ENCODE assay signal across 21 mouse cellular contexts in the genomic region with DNA sequence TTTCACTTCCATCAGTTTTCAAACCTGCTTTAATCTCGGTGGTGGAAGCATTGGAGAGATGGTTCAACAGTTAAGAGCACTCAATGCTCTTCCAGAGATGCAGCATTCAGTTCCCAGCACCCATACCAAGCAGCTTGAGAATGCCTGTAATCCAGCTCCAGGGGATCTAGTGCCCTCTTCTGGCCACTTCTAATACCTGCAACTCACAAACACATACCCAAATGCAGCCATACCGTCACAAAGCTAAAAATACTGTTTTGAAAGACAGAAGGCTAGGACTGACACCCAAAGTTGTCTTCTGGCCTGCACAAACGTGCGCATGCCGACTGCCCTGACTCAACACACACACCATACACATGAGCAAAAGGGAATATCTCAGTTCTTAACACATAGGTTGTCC.
DNase-seq lines count a peak whose midpoint lies in the region; ATAC-seq and TF ChIP-seq lines count a peak whose summit lies in the region.
"Had no signal": no experiment of that assay in that cellular context is flagged by ENCODE, and none has a peak within 500 bp of the region (broad histone marks: within the 10 kb centered on the region; RNA-seq: fewer than 3 reads in every experiment).

No protein-coding gene starts in this region.

- peaks cover 3% of the 10 kb centered on the region; the same call in 1 of the 2 replicates for H3K9me3 ChIP-seq in forebrain, postnatal 0 days (ENCODE audit: low read length)
- H3K9me3 ChIP-seq in forebrain, embryonic 12.5 days = no peaks in the 10 kb centered on the region
- no peaks in the 10 kb centered on the region for H3K9me3 ChIP-seq in liver, embryonic 14.5 days (ENCODE audit: control insufficient read depth, low read length)
- no peaks in the 10 kb centered on the region for H3K9me3 ChIP-seq in liver, postnatal 0 days (ENCODE audit: low read length)
- no peaks in the 10 kb centered on the region for H3K9me3 ChIP-seq in limb, embryonic 10.5 days (replicated peaks)
- H3K9me3 ChIP-seq: embryonic facial prominence, embryonic 12.5 days; heart, embryonic 15.5 days; hindbrain, embryonic 10.5 days; liver, embryonic 15.5 days; midbrain, embryonic 10.5 days had no signal

- no peaks in the 10 kb centered on the region for H3K4me1 ChIP-seq in forebrain, postnatal 0 days (ENCODE audit: insufficient read depth)
- no peaks in the 10 kb centered on the region for H3K4me1 ChIP-seq in forebrain, embryonic 12.5 days
- no peaks in the 10 kb centered on the region for H3K4me1 ChIP-seq in liver, embryonic 14.5 days (replicated peaks; ENCODE audit: control insufficient read depth in 2 of 2, insufficient read depth in 2 of 2, low read length in 1 of 2)
- no peaks in the 10 kb centered on the region for H3K4me1 ChIP-seq in liver, postnatal 0 days (ENCODE audit: insufficient read depth)
- peaks cover 4% of the 10 kb centered on the region; the same call in 1 of the 2 replicates for H3K4me1 ChIP-seq in limb, embryonic 10.5 days
- H3K4me1 ChIP-seq: heart, embryonic 15.5 days; hindbrain, embryonic 10.5 days; liver, embryonic 15.5 days; midbrain, embryonic 10.5 days had no signal

- H3K27me3 ChIP-seq in forebrain, postnatal 0 days (ENCODE audit: insufficient read depth, low read length) = no peaks in the 10 kb centered on the region
- H3K27me3 ChIP-seq in forebrain, embryonic 12.5 days = no peaks in the 10 kb centered on the region
- H3K27me3 ChIP-seq in liver, embryonic 14.5 days (ENCODE audit: control insufficient read depth, insufficient read depth, low read length) = no peaks in the 10 kb centered on the region
- H3K27me3 ChIP-seq in liver, postnatal 0 days (ENCODE audit: insufficient read depth, low read length) = no peaks in the 10 kb centered on the region
- H3K27me3 ChIP-seq in limb, embryonic 10.5 days (ENCODE audit: low read depth, poor library complexity, severe bottlenecking) = no peaks in the 10 kb centered on the region
- H3K27me3 ChIP-seq: embryonic facial prominence, embryonic 12.5 days; heart, embryonic 15.5 days; limb, embryonic 13.5 days; liver, embryonic 15.5 days had no signal

- no peak overlapping the region for H3K4me2 ChIP-seq in forebrain, postnatal 0 days (ENCODE audit: low read depth)
- H3K4me2 ChIP-seq in forebrain, embryonic 12.5 days = no peak overlapping the region
- no peak overlapping the region for H3K4me2 ChIP-seq in liver, embryonic 14.5 days (ENCODE audit: low read depth)
- no peak overlapping the region for H3K4me2 ChIP-seq in liver, postnatal 0 days (ENCODE audit: low read depth, low read length)
- H3K4me2 ChIP-seq: embryonic facial prominence, embryonic 12.5 days; heart, embryonic 15.5 days; limb, embryonic 13.5 days; liver, embryonic 15.5 days had no signal

- TF ChIP-seq CTCF in forebrain, postnatal 0 days (IDR thresholded peaks at IDR 0.05; ENCODE audit: low read depth) = peak; percentile 19
- 0 out of 2 replicates have a peak, but pooled peaks have one; percentile 18 for TF ChIP-seq CTCF in liver, embryonic 14.5 days (IDR thresholded peaks at IDR 0.05; ENCODE audit: low read depth)
- TF ChIP-seq CTCF in liver, postnatal 0 days (IDR thresholded peaks at IDR 0.05; ENCODE audit: low read depth) = no peak; the same call in 1 of the 2 replicates

- H3K36me3 ChIP-seq in forebrain, postnatal 0 days (ENCODE audit: insufficient read depth) = no peaks in the 10 kb centered on the region
- no peaks in the 10 kb centered on the region for H3K36me3 ChIP-seq in forebrain, embryonic 12.5 days (replicated peaks)
- H3K36me3 ChIP-seq in liver, embryonic 14.5 days (replicated peaks; ENCODE audit: control insufficient read depth, insufficient read depth, low read depth) = no peaks in the 10 kb centered on the region
- no peaks in the 10 kb centered on the region for H3K36me3 ChIP-seq in liver, postnatal 0 days (replicated peaks; ENCODE audit: insufficient read depth, low read length)
- no peaks in the 10 kb centered on the region for H3K36me3 ChIP-seq in limb, embryonic 10.5 days
- H3K36me3 ChIP-seq: embryonic facial prominence, embryonic 12.5 days; heart, embryonic 15.5 days; hindbrain, embryonic 10.5 days; limb, embryonic 13.5 days; liver, embryonic 15.5 days; midbrain, embryonic 10.5 days had no signal

- no peak overlapping the region for H3K4me3 ChIP-seq in forebrain, postnatal 0 days (ENCODE audit: low read depth, low read length)
- no peak overlapping the region for H3K4me3 ChIP-seq in forebrain, embryonic 12.5 days (replicated peaks)
- no peak overlapping the region for H3K4me3 ChIP-seq in liver, embryonic 14.5 days (ENCODE audit: insufficient read depth in 1 of 2, low read depth in 2 of 2, low read length in 2 of 2)
- H3K4me3 ChIP-seq in liver, postnatal 0 days (ENCODE audit: low read depth, low read length) = no peak overlapping the region
- H3K4me3 ChIP-seq in limb, embryonic 10.5 days = no peak overlapping the region
- H3K4me3 ChIP-seq: embryonic facial prominence, embryonic 12.5 days; heart, embryonic 15.5 days; hindbrain, embryonic 10.5 days; limb, embryonic 13.5 days; liver, embryonic 15.5 days; midbrain, embryonic 10.5 days had no signal

- H3K27ac ChIP-seq in forebrain, postnatal 0 days (ENCODE audit: low read depth, low read length) = no peak overlapping the region
- no peak overlapping the region for H3K27ac ChIP-seq in forebrain, embryonic 12.5 days
- H3K27ac ChIP-seq in liver, embryonic 14.5 days = no peak overlapping the region
- H3K27ac ChIP-seq in liver, postnatal 0 days (ENCODE audit: low read depth) = no peak overlapping the region
- no peak overlapping the region for H3K27ac ChIP-seq in limb, embryonic 10.5 days
- H3K27ac ChIP-seq: embryonic facial prominence, embryonic 12.5 days; heart, embryonic 15.5 days; hindbrain, embryonic 10.5 days; limb, embryonic 13.5 days; liver, embryonic 15.5 days; midbrain, embryonic 10.5 days had no signal

- WGBS in forebrain, postnatal 0 days = 96% methylated on average over 5 of the region's 5 CpGs
- 94% methylated on average over 5 of the region's 5 CpGs for WGBS in forebrain, embryonic 12.5 days
- WGBS in liver, embryonic 14.5 days (ENCODE audit: insufficient replicate concordance) = 65% methylated on average over 5 of the region's 5 CpGs
- WGBS in liver, postnatal 0 days (ENCODE audit: insufficient replicate concordance) = 83% methylated on average over 5 of the region's 5 CpGs
- WGBS in limb, embryonic 10.5 days = 91% methylated on average over 5 of the region's 5 CpGs

- TF ChIP-seq EP300 in liver, embryonic 14.5 days (IDR thresholded peaks at IDR 0.05; ENCODE audit: low read depth) = no peak
- TF ChIP-seq EP300 in liver, postnatal 0 days (IDR thresholded peaks at IDR 0.05; ENCODE audit: low read depth) = no peak

- no peak overlapping the region for H3K9ac ChIP-seq in forebrain, postnatal 0 days
- no peak overlapping the region for H3K9ac ChIP-seq in forebrain, embryonic 12.5 days
- H3K9ac ChIP-seq in liver, embryonic 14.5 days (replicated peaks) = no peak overlapping the region
- no peak overlapping the region for H3K9ac ChIP-seq in liver, postnatal 0 days (replicated peaks)
- H3K9ac ChIP-seq: embryonic facial prominence, embryonic 12.5 days; heart, embryonic 15.5 days; limb, embryonic 13.5 days; liver, embryonic 15.5 days had no signal

- no peak for DNase-seq in forebrain, postnatal 0 days
- no peak for DNase-seq in liver, embryonic 14.5 days (ENCODE audit: low read depth in 3 of 3, low spot score in 3 of 3)
- no peak for DNase-seq in liver, postnatal 0 days
- DNase-seq in ES-CJ7 (ENCODE audit: low read depth, low spot score) = peak; percentile 54
- peak; percentile 23 for DNase-seq in limb, embryonic 10.5 days (ENCODE audit: low spot score)
- DNase-seq in urinary bladder, postnatal 14 days (ENCODE audit: low spot score) = no peak
- DNase-seq in thymus, postnatal 0 days (ENCODE audit: low spot score) = no peak
- DNase-seq: cerebellum, postnatal 25 days; kidney, postnatal 14 days; layer of hippocampus, adult 9-11 months; lung, postnatal 4 days; right cerebral cortex, postnatal 25 days; thymus, postnatal 25 days had no signal

- no peak for ATAC-seq in forebrain, postnatal 0 days
- no peak for ATAC-seq in forebrain, embryonic 12.5 days (ENCODE audit: low FRiP score)
- ATAC-seq in liver, embryonic 14.5 days (ENCODE audit: insufficient read depth) = no peak
- ATAC-seq in liver, postnatal 0 days = no peak
- ATAC-seq: forebrain, embryonic 16.5 days had no signal

Comparison
In these comparisons a context has a peak if more than half of its experiments do, and no peak if none do; other contexts are left out.
1. DNase-seq: peak in ES-CJ7 (single experiment) and limb, embryonic 10.5 days (single experiment); none in forebrain, postnatal 0 days (single experiment), liver, embryonic 14.5 days (0 of 3), liver, postnatal 0 days (single experiment), urinary bladder, postnatal 14 days (single experiment) and thymus, postnatal 0 days (single experiment).